Mouse (Mus musculus): Measurements from ENCODE around the gene Stmn1. TPM values are rescaled to one million over a fixed set of nuclear protein-coding genes. Genes with fewer than 3 reads are reported as not detected.

Stmn1 gene
- 247 TPM for polyA plus RNA-seq (2014; fragmentation: Illumina TruSeq; extraction: RNeasy Lipid Tissue Mini Kit (QIAGEN cat#74804); ENCODE audit: low read depth, low replicate concordance)

DNA sequence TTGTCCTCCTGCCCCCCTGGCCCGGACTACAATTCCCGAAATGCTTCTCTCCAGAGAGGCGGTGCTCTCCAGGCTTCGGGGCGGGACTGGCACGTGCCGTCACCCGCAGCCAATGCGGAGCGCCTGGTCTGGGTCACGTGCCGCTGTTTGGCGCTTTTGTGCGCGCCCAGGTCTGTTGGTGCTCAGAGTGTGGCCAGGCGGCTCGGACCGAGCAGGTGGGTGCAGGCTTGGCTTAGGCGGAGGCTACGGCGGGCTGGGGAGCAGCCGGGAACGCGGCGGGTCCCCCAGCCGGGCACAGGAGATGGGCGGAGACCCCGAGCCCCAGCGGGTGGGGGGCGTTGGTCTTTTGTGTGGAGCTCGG is at the start of gene Stmn1:
Gene Stmn1, plus strand, starts transcription at position 106 of the 361 bp plus-strand sequence.

GRCm38 (mm10) chr4:134496595-134497210 is 28.6 kb downstream of the Stmn1 start, which contains the start of gene Paqr7:
TSS of gene Paqr7 (plus strand) at chr4:134496697.

GRCm38 (mm10) chr4:134510845-134511411 is 42.8 kb downstream of the Stmn1 start, which contains the start of gene Aunip:
TSS of gene Aunip (plus strand) at chr4:134510999.

Other genes with a start within 250 kb of the Stmn1 start
- 32.9 TPM for gene Catsper4, start 240.9 kb upstream of the Stmn1 start, polyA plus RNA-seq (2014; fragmentation: Illumina TruSeq; extraction: RNeasy Lipid Tissue Mini Kit (QIAGEN cat#74804); ENCODE audit: low read depth, low replicate concordance)
- gene Cnksr1, start 229.9 kb upstream of the Stmn1 start, polyA plus RNA-seq (2014; fragmentation: Illumina TruSeq; extraction: RNeasy Lipid Tissue Mini Kit (QIAGEN cat#74804); ENCODE audit: low read depth, low replicate concordance): not detected
- not detected for gene E130218I03Rik, start 224.7 kb upstream of the Stmn1 start, polyA plus RNA-seq (2014; fragmentation: Illumina TruSeq; extraction: RNeasy Lipid Tissue Mini Kit (QIAGEN cat#74804); ENCODE audit: low read depth, low replicate concordance)
- gene Zfp593, start 222.7 kb upstream of the Stmn1 start, polyA plus RNA-seq (2014; fragmentation: Illumina TruSeq; extraction: RNeasy Lipid Tissue Mini Kit (QIAGEN cat#74804); ENCODE audit: low read depth, low replicate concordance): 0.59 TPM
- not detected for gene Gm30191, start 221.4 kb upstream of the Stmn1 start, polyA plus RNA-seq (2014; fragmentation: Illumina TruSeq; extraction: RNeasy Lipid Tissue Mini Kit (QIAGEN cat#74804); ENCODE audit: low read depth, low replicate concordance)
- gene Grrp1, start 214.2 kb upstream of the Stmn1 start, polyA plus RNA-seq (2014; fragmentation: Illumina TruSeq; extraction: RNeasy Lipid Tissue Mini Kit (QIAGEN cat#74804); ENCODE audit: low read depth, low replicate concordance): not detected
- 13.0 TPM for gene Pdik1l, start 180.4 kb upstream of the Stmn1 start, polyA plus RNA-seq (2014; fragmentation: Illumina TruSeq; extraction: RNeasy Lipid Tissue Mini Kit (QIAGEN cat#74804); ENCODE audit: low read depth, low replicate concordance)
- 0.77 TPM for gene Trim63, start 153.2 kb upstream of the Stmn1 start, polyA plus RNA-seq (2014; fragmentation: Illumina TruSeq; extraction: RNeasy Lipid Tissue Mini Kit (QIAGEN cat#74804); ENCODE audit: low read depth, low replicate concordance)
- 14.4 TPM for gene Slc30a2, start 125.1 kb upstream of the Stmn1 start, polyA plus RNA-seq (2014; fragmentation: Illumina TruSeq; extraction: RNeasy Lipid Tissue Mini Kit (QIAGEN cat#74804); ENCODE audit: low read depth, low replicate concordance)
- gene Extl1, start 84.5 kb upstream of the Stmn1 start, polyA plus RNA-seq (2014; fragmentation: Illumina TruSeq; extraction: RNeasy Lipid Tissue Mini Kit (QIAGEN cat#74804); ENCODE audit: low read depth, low replicate concordance): not detected
- gene Pafah2, start 72.0 kb upstream of the Stmn1 start, polyA plus RNA-seq (2014; fragmentation: Illumina TruSeq; extraction: RNeasy Lipid Tissue Mini Kit (QIAGEN cat#74804); ENCODE audit: low read depth, low replicate concordance): 14.2 TPM
- 7.2 TPM for gene Paqr7, start 28.4 kb downstream of the Stmn1 start, polyA plus RNA-seq (2014; fragmentation: Illumina TruSeq; extraction: RNeasy Lipid Tissue Mini Kit (QIAGEN cat#74804); ENCODE audit: low read depth, low replicate concordance)
- gene Aunip, start 42.7 kb downstream of the Stmn1 start, polyA plus RNA-seq (2014; fragmentation: Illumina TruSeq; extraction: RNeasy Lipid Tissue Mini Kit (QIAGEN cat#74804); ENCODE audit: low read depth, low replicate concordance): 6.6 TPM
- gene Mtfr1l, start 67.1 kb downstream of the Stmn1 start, polyA plus RNA-seq (2014; fragmentation: Illumina TruSeq; extraction: RNeasy Lipid Tissue Mini Kit (QIAGEN cat#74804); ENCODE audit: low read depth, low replicate concordance): 63.1 TPM
- 0.35 TPM for gene Selenon, start 83.8 kb downstream of the Stmn1 start, polyA plus RNA-seq (2014; fragmentation: Illumina TruSeq; extraction: RNeasy Lipid Tissue Mini Kit (QIAGEN cat#74804); ENCODE audit: low read depth, low replicate concordance)
- gene Man1c1, start 236.0 kb downstream of the Stmn1 start, polyA plus RNA-seq (2014; fragmentation: Illumina TruSeq; extraction: RNeasy Lipid Tissue Mini Kit (QIAGEN cat#74804); ENCODE audit: low read depth, low replicate concordance): 0.70 TPM